Mouse (Mus musculus) macrophage (primary cell): Measurements from ENCODE around the gene Tfap2a. TPM values are rescaled to one million over a fixed set of nuclear protein-coding genes. Genes with fewer than 3 reads are reported as not detected.

Experiments used
- H3K27ac ChIP-seq: fragments of 350-480 bp; formaldehyde crosslinking; 2 replicates; pipeline ENCODE4 v1.9.0; 2021
- H3K36me3 ChIP-seq: fragments of 350-480 bp; formaldehyde crosslinking; 2 replicates; pipeline ENCODE4 v1.9.0; 2021; ENCODE audit errors: inconsistent target
- H3K4me3 ChIP-seq: fragments of 350-480 bp; formaldehyde crosslinking; 2 replicates; pipeline ENCODE4 v1.9.0; 2021; ENCODE audit errors: inconsistent target
- H3K79me2 ChIP-seq: fragments of 350-480 bp; formaldehyde crosslinking; 2 replicates; pipeline ENCODE4 v1.9.0; 2021; ENCODE audit errors: inconsistent target
- WGBS: methylation state at CpG from one replicate; pipeline ENCODE4 v1.1.7; 2026; ENCODE audit warnings: inconsistent platforms; ENCODE audit not compliant: missing documents; 5-methylcytosine and 5-hydroxymethylcytosine counted together
- polyA plus RNA-seq: library from polyadenylated mRNA; stranded (reverse); fragments of 250-400 nt; gene quantifications from 3 replicates; pipeline ENCODE4 v1.2.4, GENCODE M21; 2018; ENCODE audit warnings: inconsistent platforms

Gene Tfap2a
- polyA plus RNA-seq, 1 experiment from 2014 or later: 0.10 TPM

DNA sequence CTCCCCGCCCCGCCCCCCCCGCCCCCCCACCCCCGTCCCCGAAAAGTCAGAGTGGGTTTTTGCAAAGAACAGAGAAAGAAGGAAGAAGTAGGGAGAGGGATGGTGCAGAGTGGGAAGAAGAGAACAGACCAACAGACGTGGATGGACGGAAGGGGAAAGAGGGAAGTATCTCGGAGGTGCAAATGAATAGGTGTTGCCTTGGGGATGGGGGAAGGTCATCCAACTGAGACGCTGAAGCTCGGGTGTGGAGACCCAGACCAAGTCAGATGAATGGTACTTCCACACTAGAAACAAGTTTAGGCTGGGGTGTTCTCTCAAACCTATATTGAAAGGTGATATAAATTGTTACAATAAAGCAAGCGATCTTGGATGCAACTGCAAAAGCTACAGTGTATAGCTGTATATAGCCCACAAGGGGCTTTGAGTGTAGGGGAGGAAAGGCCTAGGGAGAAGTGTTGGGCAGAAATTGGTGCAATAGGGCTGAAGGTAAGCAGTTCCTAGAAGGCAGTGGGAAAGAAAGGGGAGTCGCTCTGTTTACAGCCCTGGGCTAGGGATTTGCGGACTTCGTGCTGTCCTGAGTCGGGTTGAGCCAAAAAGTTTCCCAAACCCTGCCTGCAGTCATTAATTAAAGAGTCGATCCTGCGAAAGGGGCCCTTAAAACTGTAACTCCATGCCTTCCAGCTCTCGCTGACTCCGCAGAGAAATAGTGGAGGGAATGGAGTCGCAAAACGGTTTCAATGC, 28.7 kb downstream of the Tfap2a start:
- WGBS: 11% methylated on average over 15 of the region's 21 CpGs
- Histone ChIP-seq H3K36me3 (no peaks in the 10 kb centered on the region), H3K79me2 (no peaks in the 10 kb centered on the region)

DNA sequence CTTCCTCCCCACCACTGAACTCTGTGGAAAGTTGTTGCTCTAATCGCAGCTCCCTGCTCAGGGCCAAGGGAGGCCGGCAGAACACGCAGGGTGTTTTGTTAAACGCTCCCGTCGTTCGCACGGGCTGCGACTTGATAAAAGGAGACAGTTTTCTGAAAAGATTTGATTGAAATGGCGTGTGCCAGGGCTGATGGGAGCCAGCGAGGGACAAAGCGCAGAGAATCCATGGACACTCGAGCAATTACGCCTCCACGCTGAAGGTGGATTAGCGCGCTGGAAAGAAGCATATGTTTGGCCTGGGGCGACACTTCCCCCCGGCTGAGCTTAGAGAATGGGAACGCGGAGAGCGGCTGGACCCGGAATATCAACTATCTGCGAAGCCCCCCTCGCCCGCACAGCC, 29.3 kb downstream of the Tfap2a start:
- H3K36me3 ChIP-seq: no peaks in the 10 kb centered on the region
- no peaks in the 10 kb centered on the region for H3K79me2 ChIP-seq
- no peak overlapping the region for H3K4me3 ChIP-seq
- H3K27ac ChIP-seq: no peak overlapping the region
- 7% methylated on average over 26 of the region's 26 CpGs for WGBS

More for the DNA sequence above, 28.7 kb downstream of the Tfap2a start:
- H3K4me3 ChIP-seq: no peak overlapping the region
- no peak overlapping the region for H3K27ac ChIP-seq

DNA sequence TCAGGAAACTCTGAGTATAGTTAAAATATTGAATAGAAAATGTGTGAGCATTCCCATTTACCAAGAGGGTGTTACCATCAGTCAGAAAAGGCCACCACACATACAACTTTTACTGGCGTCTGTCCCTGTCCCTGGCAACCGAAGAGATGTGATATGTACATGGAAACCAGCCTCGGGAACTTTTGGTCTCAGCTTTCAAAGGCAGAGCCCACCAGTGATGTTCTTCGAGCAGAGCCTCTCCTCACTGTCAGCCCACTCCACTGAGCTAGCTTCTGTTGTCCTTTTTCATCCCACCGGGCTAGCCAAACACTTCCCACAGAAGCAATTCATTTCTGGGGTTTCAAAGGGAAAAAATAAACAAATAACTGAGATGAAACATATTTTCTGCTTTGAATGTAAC, 29.9 kb downstream of the Tfap2a start:
- Histone ChIP-seq H3K36me3 (no peaks in the 10 kb centered on the region), H3K27ac (no peak overlapping the region), H3K4me3 (no peak overlapping the region), H3K79me2 (no peaks in the 10 kb centered on the region)
- WGBS: 6% methylated on average over 5 of the region's 5 CpGs

DNA sequence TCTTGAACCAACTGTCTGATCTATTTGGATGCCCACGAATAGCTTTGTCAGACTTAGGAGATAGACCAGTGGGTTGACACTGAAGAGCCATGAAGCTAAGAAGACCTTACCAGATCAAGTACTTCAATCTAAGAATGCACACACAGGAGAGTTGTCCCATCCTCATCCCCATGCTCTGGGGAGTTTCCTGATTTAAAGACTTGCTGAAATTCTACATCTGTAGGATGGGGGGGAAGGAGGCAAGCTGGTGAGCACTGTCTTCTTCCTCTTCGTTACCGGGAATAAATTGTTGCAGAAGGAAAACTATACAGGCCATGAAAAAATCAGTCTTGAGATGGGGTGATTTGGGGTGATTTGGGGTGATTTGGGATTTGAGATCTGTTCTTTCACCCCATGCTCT, 30.5 kb downstream of the Tfap2a start:
- Histone ChIP-seq H3K79me2 (no peaks in the 10 kb centered on the region), H3K27ac (no peak overlapping the region), H3K36me3 (no peaks in the 10 kb centered on the region), H3K4me3 (no peak overlapping the region)
- 12% methylated on average over 3 of the region's 3 CpGs for WGBS

DNA sequence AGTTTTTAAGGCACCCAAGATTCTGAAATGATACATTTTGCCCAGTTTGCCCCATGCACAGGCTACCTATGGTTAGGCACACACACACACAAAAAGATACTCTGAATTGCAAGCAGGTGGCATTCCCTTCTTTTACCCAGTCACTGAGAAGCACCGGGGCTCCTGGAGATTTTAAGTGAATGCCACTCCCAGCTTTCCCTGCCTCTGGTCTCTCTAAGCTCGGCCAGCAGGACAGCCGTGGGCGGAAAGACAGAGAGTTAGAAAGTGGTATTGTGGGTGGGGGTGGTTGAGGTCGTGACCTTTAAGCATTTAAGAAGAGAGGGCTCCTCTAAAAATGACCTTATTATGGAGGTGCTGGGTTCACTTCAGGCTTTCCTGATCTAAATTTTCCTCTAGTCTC, 31.6 kb downstream of the Tfap2a start:
- Histone ChIP-seq H3K36me3 (no peaks in the 10 kb centered on the region), H3K27ac (no peak overlapping the region), H3K79me2 (no peaks in the 10 kb centered on the region), H3K4me3 (no peak overlapping the region)
- WGBS: 21% methylated on average over 5 of the region's 5 CpGs

DNA sequence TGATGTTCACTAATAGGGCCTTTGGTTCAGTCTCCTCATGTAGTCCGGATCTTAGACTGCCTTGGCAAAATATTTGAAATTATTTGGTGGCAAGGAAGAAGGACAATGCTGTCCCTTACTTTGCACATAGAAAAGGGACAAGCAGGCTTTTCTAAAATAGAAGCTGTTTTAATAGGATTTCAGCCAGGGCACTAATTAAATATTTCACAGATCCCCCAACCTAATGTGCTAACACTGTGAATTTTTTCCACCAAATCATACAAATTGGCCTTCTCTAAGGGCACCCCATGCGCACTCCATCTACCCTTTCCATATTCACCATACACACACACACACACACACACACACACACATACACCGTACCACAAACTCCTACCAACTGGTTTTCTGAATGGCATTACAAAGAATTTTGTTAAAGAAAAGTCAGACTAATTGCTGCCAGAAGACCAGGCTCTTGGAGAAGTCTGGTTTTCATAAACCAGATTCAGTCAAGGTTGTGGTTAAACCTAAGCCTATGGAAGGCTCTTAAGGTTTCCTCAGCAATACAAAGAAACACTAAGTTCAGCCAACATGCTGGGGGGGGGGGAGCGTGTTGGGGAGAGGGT, 32.3 kb downstream of the Tfap2a start:
- no peaks in the 10 kb centered on the region for H3K36me3 ChIP-seq
- WGBS: 17% methylated on average over 4 of the region's 4 CpGs
- no peak overlapping the region for H3K27ac ChIP-seq
- no peaks in the 10 kb centered on the region for H3K79me2 ChIP-seq
- H3K4me3 ChIP-seq: no peak overlapping the region

DNA sequence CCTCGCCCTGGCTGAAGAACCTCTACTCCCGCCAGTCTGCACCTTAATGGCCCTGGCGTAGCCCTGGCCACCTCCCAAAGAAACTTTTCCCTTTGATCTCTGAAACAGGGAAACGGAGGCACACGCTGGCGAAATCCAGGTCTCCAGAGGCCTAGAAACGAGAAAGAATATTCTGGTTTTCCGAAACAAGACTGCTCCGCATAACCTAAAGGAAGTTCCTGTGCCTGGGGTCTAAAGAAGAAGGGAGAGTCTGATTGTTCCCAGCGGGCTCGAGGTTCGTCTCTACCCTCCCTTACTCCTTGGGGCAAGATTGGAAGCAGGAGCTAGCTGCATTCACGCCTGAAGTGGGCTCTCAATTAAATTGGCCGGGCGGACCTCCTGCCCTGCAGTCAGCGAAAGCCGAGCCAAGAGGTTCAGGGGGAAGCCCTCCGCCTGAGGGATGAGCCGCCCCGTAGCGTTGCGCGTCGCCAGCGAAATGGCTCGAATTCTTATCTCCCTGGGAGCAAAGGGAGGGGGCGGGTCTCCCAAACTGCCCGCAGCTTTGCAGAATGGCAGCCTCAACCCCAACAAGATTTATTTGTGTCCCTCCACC, 33.2 kb downstream of the Tfap2a start:
- WGBS: 9% methylated on average over 28 of the region's 28 CpGs

DNA sequence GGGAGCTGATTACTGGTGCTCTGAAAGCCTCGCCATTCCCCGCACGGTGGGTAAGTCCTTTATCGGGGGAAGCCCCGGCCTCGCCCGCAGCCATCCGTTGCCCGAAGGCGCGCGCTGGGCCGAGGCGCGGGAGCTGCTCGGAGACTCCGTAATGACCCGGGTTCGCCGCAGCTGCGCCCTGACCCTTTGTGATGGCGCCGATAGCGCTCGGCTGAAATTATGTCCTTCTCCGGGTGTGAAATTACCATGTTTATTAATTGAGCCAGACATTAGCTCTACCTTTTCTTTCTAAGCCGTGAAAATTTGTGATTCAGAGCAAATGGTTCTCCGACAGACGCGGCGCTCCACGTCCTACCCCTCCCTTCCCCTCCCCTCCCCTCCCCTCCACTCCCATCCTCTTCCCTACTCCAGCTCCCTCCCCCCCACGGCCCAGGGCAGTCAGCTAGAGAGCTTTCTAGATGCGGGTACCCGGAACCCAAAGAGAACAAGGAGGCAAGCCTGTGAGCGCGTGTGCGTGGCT, 34.1 kb downstream of the Tfap2a start:
- Histone ChIP-seq H3K27ac (no peak overlapping the region), H3K79me2 (no peaks in the 10 kb centered on the region), H3K36me3 (no peaks in the 10 kb centered on the region), H3K4me3 (no peak overlapping the region)
- 3% methylated on average over 38 of the region's 38 CpGs for WGBS

More for the DNA sequence above, 33.2 kb downstream of the Tfap2a start:
- Histone ChIP-seq H3K79me2 (no peaks in the 10 kb centered on the region), H3K4me3 (no peak overlapping the region), H3K36me3 (no peaks in the 10 kb centered on the region), H3K27ac (no peak overlapping the region)

DNA sequence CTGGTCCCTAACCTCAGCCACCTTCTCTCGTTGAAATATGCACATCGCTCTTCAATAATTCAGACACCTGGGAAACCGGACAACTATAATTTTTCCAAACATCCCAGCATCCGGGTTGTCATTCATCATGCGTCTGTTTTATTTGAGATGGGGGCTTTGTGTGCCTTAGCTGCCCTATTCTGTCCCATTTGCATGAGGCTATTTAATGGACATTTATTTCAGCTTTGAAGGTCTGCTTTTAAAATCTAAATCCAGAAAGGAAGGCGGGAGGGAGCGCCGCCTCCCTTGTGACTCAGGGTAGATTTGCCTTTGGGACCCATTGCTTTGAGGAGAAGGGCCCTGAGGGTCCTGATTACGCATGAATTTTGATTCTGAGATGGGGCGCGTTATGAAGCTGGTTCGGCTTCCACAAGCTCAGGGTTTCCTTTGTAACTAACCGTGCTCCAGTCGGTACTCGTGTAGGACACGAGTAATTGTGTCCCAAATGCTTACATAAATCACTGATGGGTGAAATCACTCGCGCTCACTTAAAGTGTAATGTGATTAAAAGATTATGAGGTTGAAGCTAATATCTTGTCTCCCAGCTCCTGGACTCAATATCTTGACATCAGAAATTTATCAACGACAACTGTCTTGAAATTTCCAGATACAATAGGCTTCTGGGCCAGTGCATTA, 34.9 kb downstream of the Tfap2a start:
- 7% methylated on average over 19 of the region's 19 CpGs for WGBS
- Histone ChIP-seq H3K79me2 (no peaks in the 10 kb centered on the region), H3K27ac (no peak overlapping the region), H3K4me3 (no peak overlapping the region), H3K36me3 (no peaks in the 10 kb centered on the region)

DNA sequence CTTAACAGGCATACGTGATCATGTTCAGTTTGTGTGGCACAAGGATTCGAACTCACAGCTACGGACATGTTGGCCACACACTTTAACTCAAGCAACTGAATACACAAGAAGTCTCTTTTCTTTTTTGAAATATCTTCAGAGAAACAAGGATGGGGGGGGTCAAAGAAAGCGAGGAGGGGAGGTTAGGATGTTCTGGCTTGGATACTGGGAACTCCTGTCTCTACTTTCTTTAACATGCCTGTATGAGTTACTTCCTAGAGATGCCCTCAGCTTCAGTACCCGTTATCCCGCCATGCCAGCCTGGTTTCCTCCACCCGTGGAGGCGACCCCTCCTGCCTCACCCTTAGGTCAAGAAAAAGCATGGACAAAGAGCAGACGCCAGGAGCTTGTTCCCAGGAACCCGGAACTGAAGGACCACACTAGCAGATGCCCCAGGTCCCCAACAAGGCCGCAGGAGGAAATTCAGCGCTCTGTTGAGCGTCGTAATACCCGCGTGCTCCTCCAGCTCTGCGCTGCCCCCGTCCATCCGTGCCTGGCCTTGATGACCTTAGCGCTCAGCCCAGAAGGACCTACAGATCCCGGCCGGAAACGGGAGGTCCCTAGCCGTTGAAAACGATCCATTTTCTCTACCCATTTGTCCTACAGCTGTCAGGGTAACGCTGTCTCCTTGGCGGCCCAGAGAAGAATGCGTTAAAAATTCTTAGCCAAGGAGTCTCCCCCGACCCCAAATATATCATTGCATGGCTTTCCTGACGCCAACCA, 35.6 kb downstream of the Tfap2a start:
- no peaks in the 10 kb centered on the region for H3K79me2 ChIP-seq
- H3K27ac ChIP-seq: no peak overlapping the region
- WGBS: 10% methylated on average over 30 of the region's 30 CpGs
- H3K36me3 ChIP-seq: no peaks in the 10 kb centered on the region
- H3K4me3 ChIP-seq: no peak overlapping the region

DNA sequence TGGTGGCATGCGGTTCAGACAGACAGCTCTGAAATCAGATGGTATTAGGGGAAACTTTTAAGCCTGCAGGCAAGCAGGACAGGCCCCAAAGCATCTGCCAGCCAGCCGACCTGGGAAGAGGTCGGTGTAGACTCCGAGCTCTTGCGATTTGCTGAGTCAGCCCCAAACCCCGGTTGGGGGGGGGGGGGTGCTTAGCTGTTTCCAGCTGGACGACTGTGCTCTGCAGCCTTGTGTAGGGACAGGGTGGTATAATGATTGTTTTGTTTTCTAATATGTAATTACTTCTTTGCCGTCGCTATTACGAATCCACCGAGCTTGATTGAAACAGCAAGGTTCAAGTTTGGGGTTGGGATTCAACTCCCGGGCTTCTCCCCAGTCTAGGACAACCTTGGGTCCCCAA, 36.5 kb downstream of the Tfap2a start:
- Histone ChIP-seq H3K27ac (no peak overlapping the region), H3K79me2 (no peaks in the 10 kb centered on the region), H3K36me3 (no peaks in the 10 kb centered on the region), H3K4me3 (no peak overlapping the region)
- 4% methylated on average over 12 of the region's 12 CpGs for WGBS

DNA sequence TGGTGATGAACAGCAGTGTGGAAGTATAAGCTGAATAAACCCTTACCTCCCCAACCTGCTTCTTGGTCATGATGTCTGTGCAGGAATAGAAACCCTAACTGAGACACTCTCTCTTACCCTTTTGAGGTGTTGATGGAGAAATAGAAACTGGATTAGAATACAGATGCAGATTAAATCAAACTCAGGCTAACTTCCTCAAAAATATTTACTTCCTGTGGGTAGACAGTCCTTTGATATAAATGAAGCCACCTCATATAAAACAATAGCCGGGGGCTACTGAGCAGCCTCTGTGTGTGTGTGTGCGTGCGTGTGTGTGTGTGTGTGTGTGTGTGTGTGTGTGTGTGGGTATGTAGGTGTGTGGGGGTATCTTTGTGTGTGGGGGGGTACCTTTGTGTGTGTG, 52.4 kb downstream of the Tfap2a start:
- no peaks in the 10 kb centered on the region for H3K79me2 ChIP-seq
- WGBS: 53% methylated on average over 3 of the region's 3 CpGs
- no peak overlapping the region for H3K27ac ChIP-seq
- no peak overlapping the region for H3K4me3 ChIP-seq
- no peaks in the 10 kb centered on the region for H3K36me3 ChIP-seq

DNA sequence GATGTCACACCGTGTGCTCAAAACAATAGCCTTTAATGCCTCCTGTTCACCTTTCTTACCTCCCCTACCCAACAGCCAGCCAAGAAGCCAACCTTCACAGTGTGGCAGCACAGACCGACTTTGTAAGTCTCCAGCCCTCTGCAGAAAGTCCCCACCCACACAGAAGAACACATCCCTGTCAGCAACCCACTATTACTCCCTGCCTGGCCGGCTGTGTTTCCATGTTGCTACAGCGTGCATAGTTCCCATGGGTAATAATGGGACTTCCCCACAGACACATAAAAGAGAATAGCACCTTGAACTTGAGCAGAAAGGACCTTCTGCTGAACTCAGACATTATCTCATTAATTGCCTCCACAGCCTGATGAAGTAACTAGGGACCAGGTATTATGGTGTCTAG, 61.4 kb downstream of the Tfap2a start:
- WGBS: 49% methylated on average over 4 of the region's 4 CpGs
- no peaks in the 10 kb centered on the region for H3K79me2 ChIP-seq
- no peak overlapping the region for H3K4me3 ChIP-seq
- no peaks in the 10 kb centered on the region for H3K36me3 ChIP-seq
- no peak overlapping the region for H3K27ac ChIP-seq
